Mouse (Mus musculus) E14TG2a.4 (cell line): Measurements from ENCODE around the gene Trim25.

Experiments
- H3K27me3 ChIP-seq: 2 replicates; pipeline ENCODE4 v1.6.1; 2014; ENCODE audit warnings: low read length, control low read depth; ENCODE audit not compliant: insufficient read depth
- H3K36me3 ChIP-seq: 2 replicates; pipeline ENCODE4 v1.6.1; 2014; ENCODE audit warnings: low read length, control low read depth; ENCODE audit not compliant: insufficient read depth
- H3K4me1 ChIP-seq: replicated peaks from 2 replicates; pipeline ENCODE4 v1.6.1; 2014; ENCODE audit warnings: low read depth, low read length, control low read depth
- H3K4me3 ChIP-seq: replicated peaks from 2 replicates; pipeline ENCODE4 v1.5.1; 2014; ENCODE audit warnings: mild to moderate bottlenecking, low read length
- H3K9me3 ChIP-seq: 2 replicates; pipeline ENCODE4 v1.6.1; 2014; ENCODE audit warnings: low read length, control low read depth
- CTCF ChIP-seq: conservative IDR thresholded peaks from 2 replicates; pipeline ENCODE4 v1.5.1; 2014; ENCODE audit warnings: low read length
- NANOG ChIP-seq: IDR thresholded peaks from 2 replicates; pipeline ENCODE4 v1.6.1; 2014; ENCODE audit warnings: borderline replicate concordance, low read length, mixed read lengths
- POU5F1 ChIP-seq: IDR thresholded peaks from 2 replicates; pipeline ENCODE4 v1.6.1; 2014; ENCODE audit warnings: low read length, borderline replicate concordance

Gene Trim25

GRCm38 (mm10) chr11:89007582-89007981 lies 8.4 kb downstream of the Trim25 start:
- peaks cover 83% of the 10 kb centered on the region for H3K4me1 ChIP-seq
- no peaks in the 10 kb centered on the region for H3K9me3 ChIP-seq
- H3K36me3 ChIP-seq = peaks cover 96% of the 10 kb centered on the region
- no peaks in the 10 kb centered on the region for H3K27me3 ChIP-seq
- no peak overlapping the region for H3K4me3 ChIP-seq
- TF ChIP-seq CTCF = no peak
- TF ChIP-seq POU5F1 = no peak
- TF ChIP-seq NANOG = no peak

GRCm38 (mm10) chr11:89009066-89009465 lies 9.9 kb downstream of the Trim25 start:
- no peaks in the 10 kb centered on the region for H3K27me3 ChIP-seq
- no peak for TF ChIP-seq NANOG
- TF ChIP-seq CTCF = no peak
- TF ChIP-seq POU5F1 = no peak

GRCm38 (mm10) chr11:89009496-89009895 lies 10.3 kb downstream of the Trim25 start:
- TF ChIP-seq CTCF (no peak), NANOG (no peak), POU5F1 (no peak)
- Histone ChIP-seq H3K4me3 (no peak overlapping the region), H3K27me3 (no peaks in the 10 kb centered on the region), H3K9me3 (no peaks in the 10 kb centered on the region), H3K36me3 (peaks cover 98% of the 10 kb centered on the region), H3K4me1 (peaks cover 69% of the 10 kb centered on the region)

More at GRCm38 (mm10) chr11:89009066-89009465, 9.9 kb downstream of the Trim25 start:
- Histone ChIP-seq H3K4me3 (no peak overlapping the region), H3K36me3 (peaks cover 98% of the 10 kb centered on the region), H3K4me1 (peaks cover 69% of the 10 kb centered on the region), H3K9me3 (no peaks in the 10 kb centered on the region)

GRCm38 (mm10) chr11:89012241-89012640 lies 13.1 kb downstream of the Trim25 start:
- H3K9me3 ChIP-seq = no peaks in the 10 kb centered on the region
- TF ChIP-seq POU5F1 = no peak
- TF ChIP-seq CTCF = no peak
- no peak for TF ChIP-seq NANOG
- no peak overlapping the region for H3K4me3 ChIP-seq
- peaks cover 99% of the 10 kb centered on the region for H3K36me3 ChIP-seq
- H3K27me3 ChIP-seq = no peaks in the 10 kb centered on the region
- H3K4me1 ChIP-seq = peaks cover 74% of the 10 kb centered on the region

- H3K36me3 ChIP-seq = peaks cover 85% of the 10 kb centered on the region
- H3K4me3 ChIP-seq = no peak overlapping the region
- peaks cover 84% of the 10 kb centered on the region for H3K4me1 ChIP-seq
- no peaks in the 10 kb centered on the region for H3K9me3 ChIP-seq
- no peak for TF ChIP-seq CTCF
- TF ChIP-seq NANOG = no peak
- no peak for TF ChIP-seq POU5F1
- no peaks in the 10 kb centered on the region for H3K27me3 ChIP-seq
These were observed 18.5 kb downstream of the Trim25 start for GRCm38 (mm10) chr11:89017514-89018182.

- no peaks in the 10 kb centered on the region for H3K9me3 ChIP-seq
- TF ChIP-seq NANOG (no peak), CTCF (peak; percentile 66)
- H3K36me3 ChIP-seq = peaks cover 54% of the 10 kb centered on the region
- no peaks in the 10 kb centered on the region for H3K27me3 ChIP-seq
- H3K4me1 ChIP-seq = peaks cover 96% of the 10 kb centered on the region
- H3K4me3 ChIP-seq = peak overlapping the region; percentile 43
These were observed 21.6 kb downstream of the Trim25 start for GRCm38 (mm10) chr11:89020681-89021305.

- TF ChIP-seq CTCF (no peak), POU5F1 (no peak), NANOG (no peak)
- H3K4me1 ChIP-seq = peaks cover 91% of the 10 kb centered on the region
- 0 out of 2 replicates have a peak overlapping the region, but pooled peaks have one; percentile 5 for H3K4me3 ChIP-seq
- no peaks in the 10 kb centered on the region for H3K27me3 ChIP-seq
- H3K36me3 ChIP-seq = peaks cover 45% of the 10 kb centered on the region
- no peaks in the 10 kb centered on the region for H3K9me3 ChIP-seq
These were observed 22.5 kb downstream of the Trim25 start for GRCm38 (mm10) chr11:89021687-89022086.

GRCm38 (mm10) chr11:89022120-89022731 lies 23.1 kb downstream of the Trim25 start:
- Histone ChIP-seq H3K9me3 (no peaks in the 10 kb centered on the region), H3K27me3 (no peaks in the 10 kb centered on the region), H3K4me1 (peaks cover 86% of the 10 kb centered on the region), H3K4me3 (peak overlapping the region; percentile 5; the same call in 1 of the 2 replicates), H3K36me3 (peaks cover 39% of the 10 kb centered on the region)
- TF ChIP-seq CTCF (no peak), POU5F1 (no peak), NANOG (no peak)
